Mouse (Mus musculus) liver, embryonic 12.5 days (tissue): ENCODE results near the gene Adh6a. TPM values are rescaled to one million over a fixed set of nuclear protein-coding genes. Genes with fewer than 3 reads are reported as not detected.

ENCODE experiments used
- ATAC-seq: fragments of 200-750 bp; cut with Nextera tagmentation; 2 replicates; pipeline ENCODE4 v1.8.0; 2017; ENCODE audit warnings: moderate number of reproducible peaks, mild to moderate bottlenecking, moderate library complexity
- H3K27ac ChIP-seq: fragments of 300-500 bp; sonication (generic); 2 replicates; pipeline ENCODE4 v1.5.1; 2016; ENCODE audit warnings: mild to moderate bottlenecking
- H3K27me3 ChIP-seq: fragments of 300-500 bp; sonication (generic); replicated peaks from 2 replicates; pipeline ENCODE4 v1.6.1; 2016; ENCODE audit warnings: mild to moderate bottlenecking, moderate library complexity
- H3K36me3 ChIP-seq: fragments of 300-500 bp; sonication (generic); 2 replicates; pipeline ENCODE4 v1.6.1; 2016; ENCODE audit warnings: mild to moderate bottlenecking, moderate library complexity
- H3K4me1 ChIP-seq: fragments of 300-500 bp; sonication (generic); 2 replicates; pipeline ENCODE4 v1.6.1; 2016
- H3K4me2 ChIP-seq: fragments of 300-500 bp; sonication (generic); 2 replicates; pipeline ENCODE4 v1.6.1; 2016; ENCODE audit warnings: mild to moderate bottlenecking, moderate library complexity
- H3K4me3 ChIP-seq: fragments of 300-500 bp; sonication (generic); 2 replicates; pipeline ENCODE4 v1.5.1; 2016; ENCODE audit warnings: mild to moderate bottlenecking, moderate library complexity
- H3K9ac ChIP-seq: fragments of 300-500 bp; sonication (generic); 2 replicates; pipeline ENCODE4 v1.6.1; 2016; ENCODE audit warnings: mild to moderate bottlenecking, moderate library complexity
- H3K9me3 ChIP-seq: fragments of 300-500 bp; sonication (generic); replicated peaks from 2 replicates; pipeline ENCODE4 v1.6.1; 2016; ENCODE audit warnings: mild to moderate bottlenecking, moderate library complexity
- WGBS: fragments of 180-500 bp; shearing (Covaris S2); methylation state at CpG from one replicate; pipeline ENCODE4 v1.1.7; 2016; ENCODE audit not compliant: insufficient replicate concordance; 5-methylcytosine and 5-hydroxymethylcytosine counted together
- polyA plus RNA-seq: library from polyadenylated mRNA; unstranded; fragments of >200 nt; fragmentation: Nextera tagmentation; extraction: Ambion mirVana; gene quantifications from 2 replicates; pipeline ENCODE4 v1.2.1, GENCODE M21; 2016

The Adh6a gene
- polyA plus RNA-seq, 1 experiment from 2014 or later, result not detected

GRCm38 (mm10) chr3:138373920-138374319, 60.8 kb downstream of the Adh6a start:
- no peak overlapping the region for H3K27ac ChIP-seq
- WGBS, result 72% methylated on average over 4 of the region's 4 CpGs
- H3K4me2 ChIP-seq, result no peak overlapping the region
- no peaks in the 10 kb centered on the region for H3K4me1 ChIP-seq
- H3K4me3 ChIP-seq, result no peak overlapping the region
- no peaks in the 10 kb centered on the region for H3K36me3 ChIP-seq
- no peak overlapping the region for H3K9ac ChIP-seq
- H3K9me3 ChIP-seq, result no peaks in the 10 kb centered on the region
- no peak for ATAC-seq
- no peaks in the 10 kb centered on the region for H3K27me3 ChIP-seq

GRCm38 (mm10) chr3:138375148-138375547, 62.1 kb downstream of the Adh6a start:
- no peaks in the 10 kb centered on the region for H3K4me1 ChIP-seq
- H3K9me3 ChIP-seq, result no peaks in the 10 kb centered on the region
- no peak overlapping the region for H3K27ac ChIP-seq
- H3K4me2 ChIP-seq, result no peak overlapping the region
- no peaks in the 10 kb centered on the region for H3K36me3 ChIP-seq
- H3K9ac ChIP-seq, result no peak overlapping the region
- ATAC-seq, result no peak
- H3K4me3 ChIP-seq, result no peak overlapping the region
- H3K27me3 ChIP-seq, result no peaks in the 10 kb centered on the region
- 43% methylated on average over 2 of the region's 2 CpGs for WGBS

Other genes starting within 250 kb of the Adh6a start
- 0.04 TPM in 2 replicates for gene 1110002E22Rik, start 248.2 kb upstream of the Adh6a start, polyA plus RNA-seq
- 0.10 TPM in 1 of 2 replicates, not detected in the other for gene Gm5105, start 245.9 kb upstream of the Adh6a start, polyA plus RNA-seq
- gene Trmt10a, start 169.8 kb upstream of the Adh6a start, polyA plus RNA-seq, result 8.8 and 11.0 TPM in 2 replicates
- 36.3 and 37.0 TPM in 2 replicates for gene Mttp, start 168.3 kb upstream of the Adh6a start, polyA plus RNA-seq
- gene 4930579F01Rik, start 119.5 kb upstream of the Adh6a start, polyA plus RNA-seq, result not detected in 2 replicates
- 0.19 and 0.26 TPM in 2 replicates for gene Adh7, start 95.5 kb upstream of the Adh6a start, polyA plus RNA-seq
- 0.92 and 0.97 TPM in 2 replicates for gene Adh1, start 52.3 kb upstream of the Adh6a start, polyA plus RNA-seq
- 0.41 and 0.68 TPM in 2 replicates for gene Adh6b, start 28.5 kb downstream of the Adh6a start, polyA plus RNA-seq
- 0.20 TPM in 1 of 2 replicates, not detected in the other for gene Adh4, start 102.2 kb downstream of the Adh6a start, polyA plus RNA-seq
- gene Adh5, start 129.8 kb downstream of the Adh6a start, polyA plus RNA-seq, result 96.7 and 98.9 TPM in 2 replicates
- 31.8 and 33.1 TPM in 2 replicates for gene Metap1, start 176.2 kb downstream of the Adh6a start, polyA plus RNA-seq
- gene Eif4e, start 212.9 kb downstream of the Adh6a start, polyA plus RNA-seq, result 251 and 254 TPM in 2 replicates